Mouse (Mus musculus): ENCODE results near the gene Asprv1. TPM values are rescaled to one million over a fixed set of nuclear protein-coding genes. Genes with fewer than 3 reads are reported as not detected.

Gene Asprv1
- total RNA-seq, 2 experiments from 2014 or later: 0.99 to 1.1 TPM

- no peak for DNase-seq (ENCODE audit: low spot score in 2 of 2)
These were observed 17.2 kb upstream of the Asprv1 start for GRCm38 (mm10) chr6:86610714-86611113.

- no peak for DNase-seq (ENCODE audit: low spot score in 2 of 2)
These were observed 12.7 kb upstream of the Asprv1 start for GRCm38 (mm10) chr6:86615301-86615700.

GRCm38 (mm10) chr6:86623201-86623600, 4.8 kb upstream of the Asprv1 start:
- no peak for DNase-seq (ENCODE audit: low spot score in 2 of 2)

GRCm38 (mm10) chr6:86624074-86625030, 3.6 kb upstream of the Asprv1 start:
- DNase-seq (ENCODE audit: low spot score in 2 of 2): no peak

- DNase-seq (ENCODE audit: low spot score in 2 of 2): no peak
These were observed 2.2 kb downstream of the Asprv1 start for GRCm38 (mm10) chr6:86630141-86630540.

GRCm38 (mm10) chr6:86636495-86636894, 8.5 kb downstream of the Asprv1 start:
- DNase-seq (ENCODE audit: low spot score in 2 of 2): peak in 1 of 2 experiments; percentile 30

- DNase-seq (ENCODE audit: low spot score in 2 of 2): no peak
These were observed 9.3 kb downstream of the Asprv1 start for GRCm38 (mm10) chr6:86637171-86637835.

GRCm38 (mm10) chr6:86637860-86638259, 9.9 kb downstream of the Asprv1 start:
- DNase-seq (ENCODE audit: low spot score in 2 of 2): no peak

- DNase-seq (ENCODE audit: low spot score in 2 of 2): no peak
These were observed 10.5 kb downstream of the Asprv1 start for GRCm38 (mm10) chr6:86638434-86638833.

GRCm38 (mm10) chr6:86639180-86640160, 11.5 kb downstream of the Asprv1 start:
- DNase-seq (ENCODE audit: low spot score in 2 of 2): no peak

- DNase-seq (ENCODE audit: low spot score in 2 of 2): no peak
These were observed 12.2 kb downstream of the Asprv1 start for GRCm38 (mm10) chr6:86640161-86640560.

- no peak for DNase-seq (ENCODE audit: low spot score in 2 of 2)
These were observed 12.8 kb downstream of the Asprv1 start for GRCm38 (mm10) chr6:86640776-86641175.

- DNase-seq (ENCODE audit: low spot score in 2 of 2): no peak
These were observed 13.8 kb downstream of the Asprv1 start for GRCm38 (mm10) chr6:86641716-86642115.

- no peak for DNase-seq (ENCODE audit: low spot score in 2 of 2)
These were observed 16.9 kb downstream of the Asprv1 start for GRCm38 (mm10) chr6:86644775-86645400.

GRCm38 (mm10) chr6:86645551-86645950, 17.6 kb downstream of the Asprv1 start:
- DNase-seq (ENCODE audit: low spot score in 2 of 2): no peak

- no peak for DNase-seq (ENCODE audit: low spot score in 2 of 2)
These were observed 18.2 kb downstream of the Asprv1 start for GRCm38 (mm10) chr6:86646143-86646542.

GRCm38 (mm10) chr6:86653026-86653425, 25.1 kb downstream of the Asprv1 start:
- DNase-seq (ENCODE audit: low spot score in 2 of 2): no peak

- no peak for DNase-seq (ENCODE audit: low spot score in 2 of 2)
These were observed 26.4 kb downstream of the Asprv1 start for GRCm38 (mm10) chr6:86654270-86654916.

GRCm38 (mm10) chr6:86658501-86658900, 30.5 kb downstream of the Asprv1 start:
- no peak for DNase-seq (ENCODE audit: low spot score in 2 of 2)
